Mouse (Mus musculus) ES-Bruce4 (cell line): ENCODE measurements at regions not wholly inside any gene's neighbourhood (a gene's known extent, or its start where the extent isn't known, plus 50 kb on each side); places are given as distances from the start of the nearest gene placed in this dataset.

ENCODE experiments used
- H3K27ac ChIP-seq: 2 replicates; pipeline ENCODE4 v1.5.1; 2012; ENCODE audit warnings: low read length, inconsistent platforms; ENCODE audit not compliant: insufficient read depth
- H3K27me3 ChIP-seq: 2 replicates; pipeline ENCODE4 v1.6.1; 2012; ENCODE audit warnings: mild to moderate bottlenecking, low read length, inconsistent platforms; ENCODE audit not compliant: control insufficient read depth, poor library complexity, insufficient read depth, severe bottlenecking
- H3K36me3 ChIP-seq: 2 replicates; pipeline ENCODE4 v1.6.1; 2012; ENCODE audit warnings: inconsistent platforms, mild to moderate bottlenecking, low read length, moderate library complexity; ENCODE audit not compliant: control insufficient read depth, poor library complexity, insufficient read depth, severe bottlenecking
- H3K4me1 ChIP-seq: one replicate; pipeline ENCODE4 v1.8.1; 2011; ENCODE audit warnings: low read length; ENCODE audit not compliant: control insufficient read depth, insufficient read depth
- H3K4me3 ChIP-seq: 2 replicates; pipeline ENCODE4 v1.5.1; 2011; ENCODE audit warnings: low read depth, mild to moderate bottlenecking, low read length
- H3K9ac ChIP-seq: 2 replicates; pipeline ENCODE4 v1.6.1; 2012; ENCODE audit warnings: low read depth, mild to moderate bottlenecking, inconsistent platforms; ENCODE audit not compliant: poor library complexity, severe bottlenecking
- H3K9me3 ChIP-seq: replicated peaks from 2 replicates; pipeline ENCODE4 v1.6.1; 2012; ENCODE audit warnings: mild to moderate bottlenecking, low read length, inconsistent platforms; ENCODE audit not compliant: control insufficient read depth, poor library complexity, insufficient read depth, severe bottlenecking
- CTCF ChIP-seq: IDR thresholded peaks from one replicate; pipeline ENCODE4 v1.8.1; 2011; ENCODE audit warnings: low read depth, low read length
- EP300 ChIP-seq: IDR thresholded peaks from 2 replicates; pipeline ENCODE4 v1.6.1; 2011; ENCODE audit warnings: low read depth, low read length; ENCODE audit not compliant: insufficient read depth
- POLR2A ChIP-seq: IDR thresholded peaks from one replicate; pipeline ENCODE4 v1.8.1; 2011; ENCODE audit warnings: low read length; ENCODE audit not compliant: insufficient read depth

DNA sequence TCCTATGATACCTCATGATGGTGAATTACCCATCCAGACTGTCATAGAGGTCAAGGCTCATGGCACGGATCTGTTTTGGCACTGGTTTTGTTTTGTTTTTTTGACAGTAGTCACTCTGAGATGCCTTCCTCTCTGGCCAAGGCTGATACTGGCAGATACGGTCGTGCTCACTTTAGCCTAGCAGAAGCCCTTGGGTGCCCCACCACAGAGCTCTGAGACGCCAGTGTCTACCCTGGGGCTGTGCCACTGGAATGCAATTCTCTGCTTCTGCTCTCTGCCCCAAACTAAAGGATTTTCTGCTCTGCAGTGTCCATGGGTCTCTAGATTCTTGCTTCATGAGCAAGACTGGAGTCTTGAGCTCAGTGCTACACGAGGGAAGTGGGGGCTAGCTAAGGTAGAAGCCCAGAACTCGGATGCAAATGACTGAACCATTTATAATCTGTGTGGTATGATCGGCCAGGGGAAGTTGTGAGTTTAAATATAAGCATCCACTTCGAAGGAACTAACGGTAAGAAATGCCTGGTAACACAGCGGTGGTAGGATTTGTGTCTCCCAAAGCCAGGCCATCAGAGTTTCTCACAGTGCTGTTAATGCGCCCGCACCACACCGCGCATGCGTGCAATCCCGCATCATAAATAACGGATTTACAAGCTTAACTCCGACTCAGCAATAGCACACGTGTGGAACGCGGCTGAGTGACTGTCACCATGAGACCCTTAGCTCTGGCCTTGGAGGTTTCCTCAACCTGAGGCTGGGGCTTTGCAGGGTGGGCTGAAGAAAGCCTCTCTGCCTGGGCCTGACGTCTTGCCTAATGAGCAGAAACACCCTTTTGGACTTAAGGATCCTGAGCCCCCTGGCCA, 177.6 kb downstream of the Bcl11a start:
- H3K4me1 ChIP-seq, result no peaks in the 10 kb centered on the region
- no peak overlapping the region for H3K4me3 ChIP-seq
- H3K36me3 ChIP-seq, result no peaks in the 10 kb centered on the region
- H3K27ac ChIP-seq, result no peak overlapping the region
- TF ChIP-seq CTCF (no peak), EP300 (no peak), POLR2A (no peak)
- no peak overlapping the region for H3K9ac ChIP-seq
- no peaks in the 10 kb centered on the region for H3K27me3 ChIP-seq
- H3K9me3 ChIP-seq, result no peaks in the 10 kb centered on the region

DNA sequence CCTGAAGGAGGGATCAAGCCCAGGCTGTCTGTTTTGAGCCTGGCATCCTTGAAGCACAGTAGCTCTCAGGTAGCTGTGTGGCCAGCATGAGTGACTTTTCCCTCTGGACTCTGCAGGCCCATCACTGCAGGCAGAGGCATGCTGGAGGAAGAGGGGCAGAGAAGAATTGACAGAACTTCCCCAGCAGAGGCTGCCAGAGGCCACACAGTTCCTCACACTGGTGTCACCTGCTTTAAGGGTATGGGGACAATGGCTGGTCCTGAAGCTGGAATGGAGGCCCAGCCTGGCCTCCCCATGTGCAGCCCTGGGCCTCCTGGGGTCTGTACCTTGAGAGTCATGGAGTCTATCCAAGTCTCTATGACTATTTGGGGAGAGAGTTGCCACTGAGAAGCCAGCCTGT, 179.9 kb downstream of the Bcl11a start:
- Histone ChIP-seq H3K27me3 (no peaks in the 10 kb centered on the region), H3K36me3 (no peaks in the 10 kb centered on the region), H3K4me3 (no peak overlapping the region), H3K27ac (no peak overlapping the region), H3K9me3 (peaks cover 1% of the 10 kb centered on the region; the same call in 1 of the 2 replicates), H3K4me1 (no peaks in the 10 kb centered on the region), H3K9ac (no peak overlapping the region)
- no peak for TF ChIP-seq EP300
- TF ChIP-seq CTCF, result no peak
- TF ChIP-seq POLR2A, result no peak

DNA sequence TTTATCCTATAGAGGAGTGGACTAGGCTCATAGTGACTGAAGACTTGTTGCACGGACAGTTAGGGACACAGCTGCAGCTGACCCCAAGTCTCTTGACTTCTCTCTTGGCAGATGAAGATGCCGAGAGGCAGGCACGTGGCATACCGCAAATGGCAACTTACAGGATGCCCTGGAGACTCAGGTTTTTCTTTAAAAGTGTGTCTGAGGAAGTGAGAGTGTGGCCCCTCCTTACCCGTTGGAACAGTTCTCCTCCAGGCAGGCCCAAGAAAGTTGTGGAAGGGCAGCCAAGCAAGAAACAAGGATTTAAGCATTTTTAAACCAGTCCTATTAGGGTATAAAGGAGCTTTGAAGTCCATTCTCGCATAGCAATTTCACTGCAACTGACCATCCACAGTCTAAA, 180.5 kb downstream of the Bcl11a start:
- no peak for TF ChIP-seq POLR2A
- TF ChIP-seq CTCF, result no peak
- no peak for TF ChIP-seq EP300
- no peak overlapping the region for H3K27ac ChIP-seq

DNA sequence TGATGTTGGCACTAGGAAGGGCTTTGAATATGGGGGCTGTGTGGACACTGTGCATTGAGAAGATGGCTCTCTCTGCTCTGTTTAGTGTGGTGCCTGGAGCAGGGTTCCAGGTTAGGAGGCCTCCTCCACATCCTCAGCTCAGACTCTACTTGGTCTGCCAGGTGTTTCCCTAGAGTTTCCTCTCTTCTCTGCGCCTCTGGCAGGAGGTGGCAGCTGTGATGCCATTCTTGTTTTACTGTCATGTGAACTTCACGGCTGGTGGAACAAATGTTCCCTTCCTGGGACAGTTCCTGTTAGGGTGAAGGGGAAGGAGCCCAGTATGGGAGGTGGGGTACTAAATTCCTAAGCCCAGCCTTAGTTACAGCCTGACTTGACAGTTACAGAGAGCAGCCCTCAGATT, 181.8 kb downstream of the Bcl11a start:
- H3K27me3 ChIP-seq, result no peaks in the 10 kb centered on the region
- no peaks in the 10 kb centered on the region for H3K4me1 ChIP-seq
- H3K4me3 ChIP-seq, result no peak overlapping the region
- no peak for TF ChIP-seq CTCF
- H3K9ac ChIP-seq, result no peak overlapping the region
- no peaks in the 10 kb centered on the region for H3K36me3 ChIP-seq
- peaks cover 3% of the 10 kb centered on the region; the same call in 1 of the 2 replicates for H3K9me3 ChIP-seq
- no peak overlapping the region for H3K27ac ChIP-seq

More for the DNA sequence above, 180.5 kb downstream of the Bcl11a start:
- Histone ChIP-seq H3K9ac (no peak overlapping the region), H3K4me3 (no peak overlapping the region), H3K36me3 (no peaks in the 10 kb centered on the region), H3K27me3 (no peaks in the 10 kb centered on the region), H3K4me1 (no peaks in the 10 kb centered on the region), H3K9me3 (peaks cover 3% of the 10 kb centered on the region; the same call in 1 of the 2 replicates)

DNA sequence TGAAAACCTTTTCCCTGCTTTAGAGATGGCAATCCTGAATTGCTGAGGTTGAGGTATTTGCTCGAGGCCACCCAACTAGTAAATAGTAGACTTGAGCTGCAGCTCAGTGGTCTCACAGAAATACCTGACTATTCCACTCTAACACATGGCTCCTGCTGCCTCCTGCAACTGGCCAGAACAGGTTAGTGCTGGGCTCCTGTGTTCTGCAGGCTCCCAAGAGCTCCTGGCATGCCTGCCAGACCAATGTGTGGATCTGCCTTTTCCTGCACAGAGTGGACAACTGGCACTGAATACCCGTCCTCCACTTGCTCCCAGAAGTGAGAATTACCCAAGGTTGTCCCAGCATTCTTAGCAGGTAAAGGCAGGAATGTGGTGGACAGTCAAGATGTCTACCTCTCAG, 191.2 kb downstream of the Bcl11a start:
- no peaks in the 10 kb centered on the region for H3K36me3 ChIP-seq
- H3K27ac ChIP-seq, result no peak overlapping the region
- H3K4me1 ChIP-seq, result no peaks in the 10 kb centered on the region
- no peaks in the 10 kb centered on the region for H3K9me3 ChIP-seq
- H3K4me3 ChIP-seq, result no peak overlapping the region
- no peak overlapping the region for H3K9ac ChIP-seq
- no peaks in the 10 kb centered on the region for H3K27me3 ChIP-seq
- TF ChIP-seq EP300 (no peak), CTCF (no peak), POLR2A (no peak)

DNA sequence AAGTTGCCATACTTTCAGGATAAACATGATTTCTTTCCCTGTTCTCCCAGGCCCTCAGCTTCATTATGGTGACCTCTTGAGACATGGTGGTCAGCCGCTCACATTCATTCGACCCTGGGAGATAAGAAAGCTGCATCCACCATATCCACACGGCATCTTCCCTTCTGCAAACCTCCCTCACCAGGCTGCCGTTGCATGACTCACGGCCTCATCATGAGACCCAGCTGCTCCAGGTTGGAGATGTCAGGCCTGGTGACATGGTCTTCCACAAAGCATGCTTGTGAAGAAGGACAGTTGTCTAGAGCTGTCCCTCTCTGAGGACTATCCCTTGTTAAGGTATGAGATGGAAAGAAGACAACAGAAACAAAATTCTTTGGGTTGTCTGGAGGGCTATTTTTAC, 203.8 kb downstream of the Bcl11a start:
- H3K9me3 ChIP-seq, result no peaks in the 10 kb centered on the region
- H3K27me3 ChIP-seq, result no peaks in the 10 kb centered on the region
- no peak overlapping the region for H3K9ac ChIP-seq
- peaks cover 2% of the 10 kb centered on the region for H3K4me1 ChIP-seq
- H3K27ac ChIP-seq, result no peak overlapping the region
- no peak for TF ChIP-seq EP300
- TF ChIP-seq POLR2A, result no peak
- TF ChIP-seq CTCF, result no peak
- no peak overlapping the region for H3K4me3 ChIP-seq
- H3K36me3 ChIP-seq, result no peaks in the 10 kb centered on the region
